Mouse (Mus musculus): ENCODE data around the gene Hyal3.
"Not testable (repeated sequence)": the region's sequence is repeated elsewhere in the genome, so short reads cannot be mapped to it uniquely, and the experiment has no call there.

Hyal3 gene

DNA sequence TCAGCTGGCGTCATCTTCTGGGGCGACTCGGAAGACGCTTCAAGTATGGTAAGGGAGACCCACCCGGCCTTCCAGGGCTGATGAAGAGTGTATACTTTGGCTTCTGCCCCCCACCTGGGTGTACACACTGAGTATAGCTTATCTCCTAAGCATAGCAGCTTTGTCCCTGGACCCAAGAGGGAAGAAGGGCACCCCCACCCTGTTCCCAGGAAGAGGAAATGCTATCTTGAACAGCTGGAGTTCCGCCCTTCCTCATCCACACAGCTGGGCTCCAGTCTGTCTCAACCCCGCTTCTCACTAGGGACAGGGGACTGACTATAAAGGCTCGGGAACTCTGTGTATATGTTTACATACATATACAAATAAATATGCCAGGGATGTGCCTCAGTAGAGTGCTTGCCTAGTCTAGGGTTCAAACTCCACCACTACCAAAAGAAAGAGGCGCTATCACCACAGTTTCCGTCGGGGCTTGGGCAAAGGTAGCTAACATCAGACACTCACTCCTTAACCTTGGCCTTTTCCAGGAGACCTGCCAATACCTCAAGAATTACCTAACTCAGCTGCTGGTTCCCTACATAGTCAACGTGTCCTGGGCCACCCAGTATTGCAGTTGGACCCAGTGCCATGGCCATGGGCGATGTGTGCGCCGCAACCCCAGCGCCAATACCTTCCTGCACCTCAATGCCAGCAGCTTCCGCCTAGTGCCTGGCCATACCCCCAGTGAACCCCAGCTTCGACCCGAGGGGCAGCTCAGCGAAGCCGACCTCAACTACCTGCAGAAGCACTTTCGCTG lies 8.9 kb upstream of the Hyal3 start:
- DNase-seq (ENCODE audit: low spot score in 2 of 2): no peak

GRCm38 (mm10) chr9:107572327-107572662 lies 8.3 kb upstream of the Hyal3 start:
- no peak for DNase-seq (ENCODE audit: low spot score in 2 of 2)

GRCm38 (mm10) chr9:107573774-107574173 lies 6.8 kb upstream of the Hyal3 start:
- not testable (repeated sequence) for DNase-seq (ENCODE audit: low spot score in 2 of 2)

DNA sequence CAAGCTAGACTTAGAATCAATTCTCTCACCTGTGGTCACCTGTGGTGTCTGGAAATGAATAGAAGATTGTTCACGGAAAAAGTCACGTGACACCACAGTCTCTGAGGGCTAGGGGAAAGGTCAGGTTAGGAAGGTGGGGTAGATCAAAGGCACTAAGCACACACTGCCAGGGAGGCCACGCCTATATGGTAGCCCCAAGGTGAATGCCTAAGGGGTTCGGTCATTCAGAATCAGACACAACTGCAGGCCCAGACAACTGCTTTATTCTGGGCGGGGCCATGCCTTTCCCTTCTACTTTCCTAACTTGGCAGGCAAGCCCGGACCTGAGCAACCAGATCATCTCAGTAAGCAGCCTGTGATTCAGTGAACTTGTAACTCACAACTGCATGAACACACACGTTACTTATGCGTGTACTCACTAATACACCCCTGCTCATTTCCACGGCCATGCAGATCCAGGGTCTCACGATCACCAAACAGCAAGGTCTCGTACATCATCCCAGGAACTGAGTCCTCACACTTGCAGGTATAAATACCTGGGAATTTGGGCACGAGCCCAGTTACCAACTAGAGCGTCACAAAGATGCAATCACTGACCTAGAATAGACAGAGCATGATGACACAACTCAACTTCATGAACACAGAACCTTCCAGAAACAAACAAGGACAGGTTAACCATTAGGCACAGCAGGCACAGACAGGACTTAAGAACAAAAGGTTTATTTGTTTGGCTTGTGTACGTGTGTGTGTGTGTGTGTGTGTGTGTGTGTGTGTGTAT lies 4.8 kb upstream of the Hyal3 start:
- no peak for DNase-seq (ENCODE audit: low spot score in 2 of 2)

DNA sequence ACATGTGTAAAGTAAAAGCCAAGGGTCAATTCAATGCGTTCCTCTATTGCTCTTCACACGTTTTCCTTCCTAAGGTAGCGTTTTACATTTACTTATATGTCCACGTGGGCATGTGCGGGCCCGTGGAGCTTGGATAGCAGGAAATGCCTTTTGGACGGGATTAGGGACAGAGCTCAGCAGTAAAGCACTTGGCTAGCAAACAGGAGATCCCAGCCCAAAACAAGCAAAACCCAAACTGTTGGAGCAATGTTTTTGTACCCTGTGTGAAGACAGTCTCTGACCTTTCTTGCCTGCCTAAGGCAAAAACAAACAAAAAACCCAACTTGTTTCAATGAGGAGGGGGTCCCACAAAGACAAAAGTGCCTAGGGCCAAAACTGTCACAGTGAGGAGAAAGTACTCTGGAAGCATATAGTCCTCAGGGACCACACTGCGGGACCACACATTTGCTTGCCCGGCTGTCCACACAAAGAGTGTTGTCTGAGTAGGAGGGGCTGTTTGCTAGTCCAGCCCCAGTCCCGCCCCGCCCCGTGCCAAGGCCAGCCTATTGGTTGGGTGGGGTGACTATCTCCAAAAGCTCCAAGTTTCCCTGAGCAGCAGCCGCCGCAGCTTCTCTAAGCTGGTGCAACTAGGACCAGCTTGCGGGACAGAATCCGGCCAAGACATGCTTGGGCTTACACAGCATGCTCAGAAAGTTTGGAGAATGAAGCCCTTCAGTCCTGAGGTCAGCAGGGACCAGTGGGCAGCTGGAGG lies 4.1 kb upstream of the Hyal3 start, which contains the start of gene Hyal1:
Gene Hyal1, plus strand, starts transcription at position 571 of the 751 bp plus-strand sequence.
- no peak for DNase-seq (ENCODE audit: low spot score in 2 of 2)

DNA sequence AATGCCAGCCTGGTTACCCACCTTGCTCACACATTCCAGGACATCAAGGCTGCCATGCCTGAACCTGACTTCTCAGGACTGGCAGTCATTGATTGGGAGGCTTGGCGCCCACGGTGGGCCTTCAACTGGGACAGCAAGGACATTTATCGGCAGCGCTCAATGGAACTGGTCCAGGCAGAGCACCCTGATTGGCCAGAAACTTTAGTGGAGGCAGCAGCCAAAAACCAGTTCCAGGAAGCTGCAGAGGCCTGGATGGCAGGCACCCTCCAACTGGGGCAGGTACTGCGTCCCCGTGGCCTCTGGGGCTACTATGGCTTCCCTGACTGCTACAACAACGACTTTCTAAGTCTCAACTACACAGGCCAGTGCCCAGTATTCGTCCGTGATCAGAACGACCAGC lies 2.7 kb upstream of the Hyal3 start:
- no peak for DNase-seq (ENCODE audit: low spot score in 2 of 2)

DNA sequence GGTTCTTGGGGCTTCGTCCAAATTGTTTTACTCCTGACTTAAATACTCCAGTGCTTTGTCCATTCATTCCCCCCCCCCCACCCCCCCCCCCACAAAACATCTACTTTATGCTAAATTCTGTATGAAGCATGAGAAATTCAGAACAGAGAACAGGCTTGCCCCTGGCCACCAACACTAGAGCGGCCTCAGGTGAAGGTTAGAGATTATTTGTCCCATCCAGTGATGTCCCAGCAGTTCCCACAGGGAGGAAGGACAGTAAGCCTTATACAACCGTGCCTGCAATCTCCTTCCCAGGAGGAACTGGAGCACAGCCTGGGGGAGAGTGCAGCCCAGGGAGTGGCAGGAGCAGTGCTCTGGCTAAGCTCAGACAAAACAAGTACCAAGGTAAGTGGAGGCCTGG lies 2.0 kb upstream of the Hyal3 start, which contains the start of gene Naa80:
Gene Naa80, plus strand, starts transcription at position 301 of the 400 bp plus-strand sequence.
- no peak for DNase-seq (ENCODE audit: low spot score in 2 of 2)

DNA sequence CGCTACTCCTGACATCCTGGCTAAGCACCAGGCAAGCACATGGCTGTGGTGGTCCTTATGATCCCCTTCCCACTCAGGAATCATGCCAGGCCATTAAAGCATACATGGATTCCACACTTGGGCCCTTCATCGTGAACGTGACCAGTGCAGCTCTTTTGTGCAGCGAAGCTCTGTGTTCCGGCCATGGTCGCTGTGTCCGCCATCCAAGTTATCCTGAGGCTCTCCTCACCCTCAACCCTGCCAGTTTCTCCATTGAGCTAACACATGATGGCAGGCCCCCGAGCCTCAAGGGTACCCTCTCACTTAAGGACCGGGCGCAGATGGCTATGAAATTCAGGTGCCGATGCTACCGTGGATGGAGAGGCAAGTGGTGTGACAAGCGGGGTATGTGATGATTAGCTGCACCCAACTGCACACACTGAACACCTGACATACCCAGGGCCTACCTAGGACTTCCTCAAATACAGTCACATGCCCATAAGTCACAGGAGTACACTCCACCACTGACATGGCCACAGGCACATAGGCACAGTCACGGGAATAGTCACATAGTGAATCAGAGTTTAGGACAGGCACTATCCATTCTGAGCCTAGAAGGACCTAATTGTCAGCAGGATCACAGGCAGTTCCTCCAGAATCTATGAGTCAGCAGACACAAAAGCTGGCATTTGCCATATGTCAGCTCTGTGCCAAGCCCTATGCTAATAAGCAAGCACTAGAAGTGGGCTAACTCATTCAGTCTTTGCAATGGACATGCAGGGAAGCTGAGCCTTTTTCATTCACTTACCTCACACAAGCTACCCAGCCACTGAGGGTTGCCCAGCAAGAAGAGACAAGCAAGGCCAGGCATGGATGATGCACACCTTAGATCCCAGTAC lies 1.4 kb upstream of the Hyal3 start:
- DNase-seq (ENCODE audit: low spot score in 2 of 2): no peak

DNA sequence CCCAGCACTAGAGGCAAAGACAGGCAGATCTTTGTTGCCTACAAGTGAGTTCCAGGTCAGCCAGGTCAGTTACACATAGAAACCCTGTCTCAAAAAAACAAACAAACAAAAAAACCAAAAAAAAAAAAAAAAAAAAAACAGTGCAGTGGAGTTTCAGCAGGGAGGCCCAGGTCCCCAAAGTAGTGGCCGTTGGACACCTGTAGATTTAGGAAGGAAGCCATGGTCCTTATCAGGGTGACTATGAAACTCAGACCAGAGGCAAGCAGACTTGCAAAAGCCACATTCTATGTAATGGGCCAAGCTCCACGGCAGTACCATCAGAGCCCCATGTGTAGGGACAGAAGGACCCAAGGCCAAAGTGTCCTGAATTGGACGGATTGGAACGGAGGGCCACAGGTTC lies 966 bp downstream of the Hyal3 start:
- no peak for DNase-seq (ENCODE audit: low spot score in 2 of 2)

- DNase-seq (ENCODE audit: low spot score in 2 of 2): no peak
These were observed 2.0 kb downstream of the Hyal3 start for GRCm38 (mm10) chr9:107582509-107583062.

- no peak for DNase-seq (ENCODE audit: low spot score in 2 of 2)
These were observed 2.6 kb downstream of the Hyal3 start for GRCm38 (mm10) chr9:107583174-107583573.

GRCm38 (mm10) chr9:107586504-107586903 lies 5.9 kb downstream of the Hyal3 start:
- DNase-seq (ENCODE audit: low spot score in 2 of 2): no peak

DNA sequence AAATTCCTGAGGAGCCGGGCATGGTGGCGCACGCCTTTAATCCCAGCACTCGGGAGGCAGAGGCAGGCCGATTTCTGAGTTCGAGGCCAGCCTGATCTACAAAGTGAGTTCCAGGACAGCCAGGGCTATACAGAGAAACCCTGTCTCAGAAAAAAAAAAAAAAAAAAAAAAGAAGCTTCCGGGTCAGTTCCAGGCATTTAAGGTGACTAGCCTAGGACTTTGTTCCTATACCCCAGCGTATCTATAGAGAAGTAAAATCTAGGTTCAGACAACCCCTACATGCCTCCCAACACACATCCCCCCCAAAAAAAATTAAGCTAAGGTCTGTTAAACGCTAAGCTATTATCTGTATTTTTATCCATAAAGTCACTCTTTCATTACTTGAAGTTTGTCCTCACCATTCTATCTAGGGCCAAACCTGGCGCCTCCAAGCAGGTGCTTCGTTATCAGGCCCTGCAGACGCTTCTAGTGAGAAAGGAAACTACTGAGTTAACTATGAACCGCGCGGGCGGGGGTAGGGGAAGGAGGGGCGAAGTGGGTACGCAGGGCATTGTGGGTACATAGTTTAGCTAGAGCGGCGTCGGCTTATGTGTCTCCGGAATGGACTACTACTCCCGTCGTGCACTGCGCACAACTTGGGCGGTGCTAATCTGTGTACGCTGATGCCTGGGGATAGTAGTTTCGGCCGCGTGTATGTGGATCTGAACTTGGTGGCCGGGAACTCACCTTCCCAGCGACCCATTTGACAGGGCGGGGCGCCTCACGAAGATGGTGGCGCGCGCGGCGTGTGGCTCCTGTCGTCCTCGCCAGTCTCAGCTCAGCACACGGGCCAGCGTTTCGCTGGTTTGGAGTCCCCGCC lies 6.6 kb downstream of the Hyal3 start, which contains the start of gene Ifrd2:
Gene Ifrd2, plus strand, starts transcription at position 669 of the 859 bp plus-strand sequence.
- peak; percentile 95 to 97 for DNase-seq (ENCODE audit: low spot score in 2 of 2)

- no peak for DNase-seq (ENCODE audit: low spot score in 2 of 2)
These were observed 7.4 kb downstream of the Hyal3 start for GRCm38 (mm10) chr9:107587833-107588639.

DNA sequence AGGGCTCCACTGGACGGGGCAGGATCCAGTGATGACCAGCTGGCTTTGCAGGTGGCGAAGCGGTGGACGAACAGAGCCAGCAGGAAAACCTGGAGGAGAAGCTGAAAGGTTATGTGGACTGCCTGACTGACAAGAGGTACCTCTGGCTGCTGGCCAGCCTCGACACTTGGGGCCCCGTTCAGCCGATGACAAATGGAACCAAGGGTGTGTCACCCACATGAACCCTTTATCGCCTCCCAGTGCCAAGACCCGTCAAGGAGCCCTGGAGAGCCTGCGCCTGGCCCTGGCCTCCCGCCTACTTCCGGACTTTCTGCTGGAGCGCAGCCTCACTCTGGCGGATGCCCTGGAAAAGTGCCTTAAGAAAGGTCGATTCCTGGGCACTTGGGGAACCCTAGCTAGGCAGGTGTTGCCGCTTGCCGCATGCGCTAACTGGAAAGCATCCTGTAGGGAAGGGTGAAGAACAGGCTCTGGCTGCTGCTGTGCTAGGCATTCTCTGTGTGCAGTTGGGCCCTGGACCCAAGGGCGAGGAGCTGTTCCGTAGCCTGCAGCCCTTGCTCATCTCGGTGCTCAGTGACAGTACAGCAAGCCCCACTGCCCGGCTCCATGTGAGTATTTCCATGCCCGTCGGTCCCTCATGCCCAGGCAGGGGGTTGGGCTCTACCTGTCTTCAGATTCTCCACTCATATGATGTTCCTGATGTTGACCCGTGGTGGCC lies 9.6 kb downstream of the Hyal3 start:
- DNase-seq (ENCODE audit: low spot score in 2 of 2): no peak

- no peak for DNase-seq (ENCODE audit: low spot score in 2 of 2)
These were observed 10.1 kb downstream of the Hyal3 start for GRCm38 (mm10) chr9:107590773-107591060.

DNA sequence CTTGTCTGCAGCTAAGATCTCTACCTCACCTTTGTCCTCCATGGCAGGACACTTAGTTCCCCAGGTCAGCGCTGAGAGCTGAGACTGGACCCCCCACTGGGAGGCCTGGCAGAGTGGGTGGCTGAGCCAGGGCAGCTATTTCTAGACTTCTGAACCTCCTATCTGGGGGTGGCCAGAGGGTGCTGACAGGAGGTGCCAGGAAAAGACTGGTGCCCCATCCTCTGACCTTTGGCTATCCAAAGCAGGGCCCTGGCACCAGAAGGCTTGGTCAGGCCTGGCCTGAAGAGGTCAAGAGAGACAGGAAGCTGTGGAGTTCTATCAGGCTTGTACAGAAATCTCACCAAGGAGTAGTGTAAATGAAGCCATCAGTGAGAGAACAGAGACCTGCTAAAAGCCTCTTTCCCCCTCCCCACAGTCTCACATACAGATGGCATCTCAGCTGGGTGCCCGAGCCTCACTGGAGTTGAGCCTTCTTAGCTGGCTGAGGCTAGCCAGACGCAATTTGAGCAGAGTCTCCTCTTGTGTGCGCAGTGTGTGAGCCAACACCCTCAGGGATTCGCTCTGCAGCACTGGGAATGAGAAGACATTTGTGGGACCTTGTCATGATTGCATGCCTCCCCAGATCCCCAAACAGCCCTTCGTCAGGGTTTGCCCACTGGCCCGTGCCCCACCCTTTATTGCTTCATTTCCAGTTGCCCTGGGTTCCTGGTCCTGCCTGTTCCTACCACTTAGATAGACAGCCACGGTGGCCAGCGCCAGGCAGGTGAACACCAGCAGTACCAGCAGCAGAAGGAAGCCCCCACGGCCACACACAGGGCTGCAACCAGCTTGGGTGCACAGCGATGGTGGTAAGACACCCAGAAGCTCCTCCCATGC lies 12.7 kb downstream of the Hyal3 start:
- DNase-seq (ENCODE audit: low spot score in 2 of 2): no peak
